Mouse (Mus musculus) lung, postnatal 0 days (tissue): ENCODE data around the gene Trappc6b.

Experiments used
- CTCF ChIP-seq: IDR thresholded peaks from 2 replicates; pipeline ENCODE4 v1.5.1; 2016; ENCODE audit warnings: antibody characterized with exemption, mild to moderate bottlenecking
- EP300 ChIP-seq: IDR thresholded peaks from 2 replicates; pipeline ENCODE4 v1.6.1; 2016; ENCODE audit warnings: antibody characterized with exemption, mild to moderate bottlenecking, control low read depth

- TF ChIP-seq EP300 (no peak), CTCF (no peak)
Measured at GRCm38 (mm10) chr12:59107926-59108325, 46.7 kb upstream of the Trappc6b start.
